Mouse (Mus musculus): ENCODE measurements at regions not wholly inside any gene's neighbourhood (a gene's known extent, or its start where the extent isn't known, plus 50 kb on each side); places are given as distances from the start of the nearest gene placed in this dataset.
A peak's percentile ranks its signal among the peaks of the same experiment; 100 is the strongest.
"Not testable (repeated sequence)": the region's sequence is repeated elsewhere in the genome, so short reads cannot be mapped to it uniquely, and the experiment has no call there.

DNA sequence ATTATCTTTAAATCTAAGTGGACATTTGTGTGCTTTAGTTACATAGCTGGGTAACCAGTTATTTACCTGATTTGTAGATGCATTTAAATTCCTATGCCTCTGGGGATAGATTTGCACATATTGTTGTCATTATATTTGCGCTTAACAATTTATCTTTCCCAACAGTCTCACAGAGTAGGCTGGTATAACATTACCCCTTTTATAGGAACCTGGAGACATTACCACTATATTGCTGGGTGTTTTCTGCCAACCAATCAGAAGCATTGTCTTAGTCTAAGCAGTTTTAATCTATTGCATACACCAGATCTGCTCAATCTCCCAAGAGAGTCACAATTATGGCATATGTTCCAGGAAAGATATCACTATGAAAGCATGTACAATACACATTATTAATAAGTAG lies 149.8 kb downstream of the Rbm43 start:
- no peak for DNase-seq (ENCODE audit: extremely low spot score in 1 of 2, low spot score in 2 of 2)
- intact Hi-C loops (cut with DNase I) = no loop called here

DNA sequence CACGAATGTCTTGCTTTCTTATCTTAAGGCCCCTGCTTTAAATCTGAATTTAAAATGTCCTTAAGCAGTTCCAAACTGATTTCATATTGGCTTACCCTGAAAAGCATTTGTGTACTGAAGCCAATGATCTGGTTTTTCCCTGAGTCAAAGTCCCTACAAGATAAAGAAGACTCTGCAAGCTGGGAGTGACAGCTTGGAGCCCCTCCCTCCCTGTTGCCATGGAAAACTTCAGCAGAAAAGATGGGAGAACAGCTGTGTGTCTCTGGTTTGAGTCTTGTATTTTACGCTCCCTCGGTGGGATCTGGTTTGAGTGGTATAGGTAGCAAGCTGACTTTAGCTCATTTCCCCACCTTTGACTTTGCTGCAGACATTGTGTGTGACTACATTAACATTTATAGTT lies 146.1 kb downstream of the Rbm43 start:
- DNase-seq (ENCODE audit: extremely low spot score in 1 of 2, low spot score in 2 of 2) = peak in 1 of 2 experiments; percentile 27
- intact Hi-C loops (cut with DNase I) = no loop called here

DNA sequence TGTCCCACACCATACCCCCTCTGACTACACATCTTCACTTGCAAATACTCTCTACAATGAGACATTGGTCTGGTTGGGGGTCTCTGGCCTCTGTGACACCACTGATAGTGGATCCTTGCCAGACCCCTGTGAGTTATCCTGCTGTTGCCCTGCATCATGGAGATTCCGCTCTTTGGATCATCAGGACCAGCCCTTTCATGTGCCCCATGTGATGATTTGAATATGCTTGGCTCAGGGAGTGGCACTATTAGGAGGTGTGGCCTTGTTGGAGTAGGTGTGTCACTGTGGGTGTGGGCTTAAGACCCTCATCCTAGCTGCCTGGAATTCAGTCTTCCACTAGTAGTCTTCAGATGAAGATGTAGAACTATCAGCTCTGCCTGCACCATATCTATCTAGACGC lies 141.7 kb downstream of the Rbm43 start:
- intact Hi-C loops (cut with DNase I); DNase-seq (ENCODE audit: extremely low spot score in 1 of 2, low spot score in 2 of 2): not testable (repeated sequence)

DNA sequence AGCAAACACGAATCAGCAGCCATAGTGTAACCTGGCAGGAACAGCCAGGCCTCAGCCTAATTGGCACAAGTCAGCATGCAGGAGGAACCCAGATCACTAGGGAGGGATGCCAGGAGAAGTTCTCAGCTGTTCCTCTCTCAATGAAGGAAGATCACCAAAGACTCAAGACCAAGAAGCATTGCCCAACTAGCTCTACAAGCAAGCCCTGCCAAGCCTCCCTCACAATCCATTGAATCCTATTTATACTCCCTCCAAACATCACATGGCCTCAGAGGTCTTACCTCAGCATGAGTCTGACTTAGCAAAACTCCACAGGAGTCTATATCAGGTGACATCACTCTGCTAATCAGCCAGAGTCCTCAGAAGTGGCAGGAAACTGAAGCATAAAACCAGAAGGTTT lies 135.1 kb downstream of the Rbm43 start:
- no peak for DNase-seq (ENCODE audit: extremely low spot score in 1 of 2, low spot score in 2 of 2)
- intact Hi-C loops (cut with DNase I) = no loop called here

DNA sequence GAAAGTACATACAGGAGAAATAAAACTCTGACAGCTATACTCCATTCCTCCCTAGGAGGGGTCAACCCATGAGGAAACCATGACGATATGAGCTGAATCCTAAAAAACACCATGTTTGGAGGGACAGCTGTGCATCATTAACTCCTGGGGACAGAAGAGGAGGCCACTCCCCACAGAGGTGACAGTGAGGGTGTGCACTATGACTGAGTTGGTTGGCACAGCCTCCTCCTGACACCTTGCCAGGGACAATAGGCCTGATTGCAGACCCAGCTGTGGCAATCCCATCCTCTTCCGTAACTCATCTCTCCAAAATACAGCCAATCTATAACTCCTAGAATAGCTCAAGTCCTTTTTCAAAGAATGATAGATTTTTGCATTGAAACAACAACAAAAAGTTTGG lies 112.0 kb downstream of the Rbm43 start:
- no peak for DNase-seq (ENCODE audit: extremely low spot score in 1 of 2, low spot score in 2 of 2)
- intact Hi-C loops (cut with DNase I) = loop anchor here (10.0 kb wide), 1 partner anchor 1518 kb away; no protein-coding TSS in a partner anchor

DNA sequence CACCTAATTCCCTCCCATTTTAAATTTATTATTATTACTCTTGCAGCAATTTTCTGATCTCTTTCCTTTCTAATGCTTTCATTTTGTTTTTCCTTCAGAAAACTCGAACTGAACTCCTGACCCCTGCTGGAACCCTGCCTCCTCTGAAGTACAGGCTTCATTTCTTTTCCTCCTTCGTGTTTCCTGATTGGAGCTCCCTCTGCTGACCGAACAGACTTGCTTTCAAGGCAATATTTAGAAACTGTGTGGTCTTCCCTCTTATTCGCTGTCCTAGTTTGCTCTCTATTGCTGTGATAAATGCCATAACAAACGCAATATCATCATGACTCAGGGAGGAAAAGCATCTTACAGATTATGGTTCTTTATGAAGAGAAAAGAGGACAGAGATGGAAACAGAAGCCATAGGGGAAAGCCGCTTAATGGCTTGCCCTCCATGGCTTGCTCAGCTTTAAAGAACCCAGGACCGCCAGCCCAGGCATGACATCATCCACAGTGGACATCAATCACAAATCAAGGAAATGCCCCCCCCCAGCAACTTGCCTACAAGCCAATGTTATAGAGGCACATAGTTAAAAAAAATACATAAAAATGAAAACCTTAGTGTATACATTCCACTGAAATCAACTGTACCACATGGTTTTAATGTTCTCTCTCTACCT lies 104.5 kb downstream of the Rbm43 start:
- DNase-seq (ENCODE audit: extremely low spot score in 1 of 2, low spot score in 2 of 2) = peak; percentile 46 to 79
- intact Hi-C loops (cut with DNase I) = loop anchor here (5.0 kb wide), 1 partner anchor 683 kb away; the partner anchor contains the start of gene Rnd3

DNA sequence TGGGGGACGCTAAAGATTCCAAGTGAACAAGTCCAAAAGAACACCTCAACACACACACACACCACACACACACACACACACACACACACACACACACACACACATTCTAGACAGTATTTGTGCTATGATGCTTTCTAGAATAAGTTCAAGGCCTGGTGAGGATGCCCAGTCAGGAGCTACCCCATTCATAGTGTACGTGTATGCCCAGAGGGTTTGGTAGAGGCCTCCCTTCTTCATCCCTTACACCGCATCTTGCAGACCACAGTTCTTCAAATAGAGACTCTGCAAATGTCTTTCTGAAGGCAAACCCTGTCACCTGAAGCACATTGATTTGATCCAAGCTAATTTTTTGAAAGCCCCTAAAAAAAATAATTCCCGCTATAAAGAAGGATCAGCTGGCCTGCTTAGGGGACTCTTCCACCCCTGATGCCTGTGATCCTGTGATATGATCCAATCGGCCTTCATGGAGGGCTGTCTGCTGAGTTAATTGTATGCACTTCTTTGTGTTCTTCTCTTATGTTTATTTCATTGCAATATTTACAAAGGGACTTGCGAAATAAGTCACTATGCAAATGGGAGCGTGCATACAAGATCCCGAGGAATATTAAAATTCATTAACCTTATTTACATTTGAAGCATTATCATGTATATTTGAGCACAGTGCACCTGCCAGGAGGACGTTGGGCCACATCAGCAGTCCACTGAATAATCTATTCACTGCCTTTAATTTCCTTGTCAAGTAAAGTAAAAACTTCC lies 103.8 kb downstream of the Rbm43 start:
- intact Hi-C loops (cut with DNase I) = loop anchor here (5.0 kb wide), 1 partner anchor 684 kb away; the partner anchor contains the start of gene Rnd3
- no peak for DNase-seq (ENCODE audit: extremely low spot score in 1 of 2, low spot score in 2 of 2)

DNA sequence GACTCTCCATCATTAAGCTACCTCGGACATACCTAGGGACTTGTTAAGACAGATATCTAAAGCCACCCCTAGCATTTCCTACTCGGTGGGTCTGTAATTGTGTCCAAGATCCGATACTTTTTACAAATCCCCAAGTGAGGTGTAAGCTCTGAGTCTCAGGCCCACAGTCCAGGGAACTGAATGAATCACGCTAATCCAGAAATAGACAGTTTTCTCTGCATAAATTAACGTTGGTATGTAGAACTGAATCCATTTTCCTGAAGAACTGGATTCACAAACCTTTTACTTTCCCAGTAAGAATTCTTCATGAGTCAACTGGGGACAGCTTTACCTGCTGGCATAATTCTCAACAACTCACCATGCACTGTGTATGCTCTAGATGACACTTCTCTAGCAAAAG lies 97.1 kb downstream of the Rbm43 start:
- intact Hi-C loops (cut with DNase I) = no loop called here
- no peak for DNase-seq (ENCODE audit: extremely low spot score in 1 of 2, low spot score in 2 of 2)

DNA sequence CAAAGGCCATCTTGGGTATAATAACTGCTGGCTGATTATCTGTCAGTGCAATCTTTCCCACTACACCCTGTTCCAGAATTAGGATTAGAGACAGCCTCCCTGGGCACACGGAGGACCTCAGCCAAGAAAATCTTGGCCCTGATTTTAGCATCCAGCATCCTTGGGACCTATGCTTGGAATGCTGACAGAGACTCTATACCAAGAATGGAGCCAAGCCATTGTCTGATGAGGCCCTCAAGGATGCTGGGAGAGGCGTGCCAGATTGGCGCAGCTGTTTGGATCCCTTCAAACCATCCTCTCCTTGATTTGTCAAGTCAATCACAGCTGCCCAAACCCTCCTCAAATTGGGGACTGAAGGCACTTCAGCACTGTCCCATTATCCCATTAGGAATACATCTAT lies 94.2 kb downstream of the Rbm43 start:
- no peak for DNase-seq (ENCODE audit: extremely low spot score in 1 of 2, low spot score in 2 of 2)
- intact Hi-C loops (cut with DNase I) = no loop called here

DNA sequence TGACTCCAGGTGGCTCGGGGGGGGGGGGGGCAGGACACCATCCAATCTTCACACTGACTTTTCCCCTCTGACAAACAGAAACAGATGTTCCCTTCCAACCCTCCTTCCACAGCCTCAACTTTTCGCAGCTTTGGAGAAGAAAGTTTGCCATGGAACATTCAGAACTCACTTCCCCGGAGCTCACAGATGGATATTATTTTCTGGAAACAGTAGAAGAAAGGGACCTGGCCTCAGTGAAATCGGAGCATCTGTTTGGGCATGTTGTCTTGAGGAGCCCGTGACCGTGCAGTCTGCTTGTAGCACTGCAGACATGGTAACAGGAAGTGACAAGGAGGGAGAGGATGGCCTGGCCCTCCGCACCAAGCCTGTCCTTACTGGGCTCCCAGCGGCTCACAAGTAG lies 90.1 kb downstream of the Rbm43 start:
- no peak for DNase-seq (ENCODE audit: extremely low spot score in 1 of 2, low spot score in 2 of 2)
- intact Hi-C loops (cut with DNase I) = no loop called here

DNA sequence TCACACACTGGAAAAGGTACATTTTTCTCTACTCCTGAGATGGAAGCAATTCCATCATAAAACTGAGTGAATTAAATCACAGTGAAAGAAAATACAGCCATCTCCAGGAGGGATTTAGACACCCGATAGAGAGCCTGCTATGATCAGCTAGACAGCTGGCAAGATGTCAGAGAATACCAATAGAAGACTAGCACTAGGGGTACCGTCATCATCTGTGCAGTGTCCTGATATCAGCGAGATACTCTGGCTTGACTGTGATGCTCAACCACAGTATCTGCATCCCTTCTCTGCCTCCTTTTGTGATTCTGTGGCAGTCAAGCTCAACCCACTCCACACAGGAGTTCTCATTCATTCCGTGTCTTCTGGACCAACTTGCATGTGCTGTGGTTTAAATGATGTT lies 87.4 kb downstream of the Rbm43 start:
- no peak for DNase-seq (ENCODE audit: extremely low spot score in 1 of 2, low spot score in 2 of 2)
- intact Hi-C loops (cut with DNase I) = no loop called here

DNA sequence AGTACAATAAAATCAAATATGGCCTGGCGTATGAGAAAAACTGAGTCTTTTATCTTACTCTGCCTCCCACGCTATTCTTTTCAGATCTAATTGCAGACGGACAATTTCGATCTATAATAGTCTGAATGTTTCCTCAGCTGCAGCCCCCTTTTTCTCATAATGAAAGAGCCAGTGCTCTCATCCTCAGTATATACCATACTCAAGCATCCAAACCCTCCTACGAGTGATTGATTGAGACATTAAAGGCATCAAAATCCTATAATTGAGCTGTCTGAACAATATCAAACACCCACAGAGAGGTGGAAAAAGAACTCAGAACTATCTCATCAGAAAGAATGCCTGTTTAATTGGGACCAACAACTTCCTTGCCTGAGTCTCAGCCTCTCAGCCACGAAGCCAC lies 87.0 kb downstream of the Rbm43 start:
- no peak for DNase-seq (ENCODE audit: extremely low spot score in 1 of 2, low spot score in 2 of 2)
- intact Hi-C loops (cut with DNase I) = no loop called here

DNA sequence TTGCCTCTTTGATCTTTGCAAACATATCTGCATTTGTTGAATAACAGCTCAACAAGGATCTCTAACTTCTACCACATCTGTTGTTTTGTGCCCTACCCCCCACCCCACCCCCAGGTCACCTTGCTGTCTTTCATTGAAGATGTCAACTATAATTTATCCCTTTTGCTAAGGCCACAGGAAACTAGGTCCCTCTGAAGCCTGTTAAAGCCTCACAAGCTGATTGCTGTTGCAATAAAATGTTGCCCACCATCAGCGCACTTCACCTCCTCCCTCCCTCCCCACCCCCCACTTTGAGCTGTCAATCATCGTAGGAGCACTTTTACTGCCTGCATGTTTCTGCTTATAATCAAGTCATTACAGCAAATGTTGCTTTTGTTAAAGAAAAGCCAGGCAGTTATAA lies 86.5 kb downstream of the Rbm43 start:
- no peak for DNase-seq (ENCODE audit: extremely low spot score in 1 of 2, low spot score in 2 of 2)
- intact Hi-C loops (cut with DNase I) = no loop called here

DNA sequence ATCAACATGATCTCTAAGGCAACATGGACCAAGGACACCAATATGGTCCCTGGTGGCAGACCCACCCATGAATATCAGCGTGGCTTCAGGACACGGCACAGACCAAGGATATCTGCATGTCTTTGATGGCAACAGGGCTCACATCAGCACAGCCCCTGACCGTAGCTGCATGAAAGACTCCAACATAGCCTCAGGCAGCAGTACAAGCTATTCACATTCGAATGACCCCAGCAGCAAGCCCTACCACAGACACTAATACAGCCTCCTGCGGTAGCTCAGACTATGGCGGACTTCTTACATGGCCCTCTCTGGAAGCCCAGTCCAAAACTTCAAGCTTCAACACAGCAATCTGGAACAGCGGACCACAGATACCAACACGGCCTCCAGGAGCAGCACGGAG lies 84.4 kb downstream of the Rbm43 start:
- no peak for DNase-seq (ENCODE audit: extremely low spot score in 1 of 2, low spot score in 2 of 2)
- intact Hi-C loops (cut with DNase I) = no loop called here

DNA sequence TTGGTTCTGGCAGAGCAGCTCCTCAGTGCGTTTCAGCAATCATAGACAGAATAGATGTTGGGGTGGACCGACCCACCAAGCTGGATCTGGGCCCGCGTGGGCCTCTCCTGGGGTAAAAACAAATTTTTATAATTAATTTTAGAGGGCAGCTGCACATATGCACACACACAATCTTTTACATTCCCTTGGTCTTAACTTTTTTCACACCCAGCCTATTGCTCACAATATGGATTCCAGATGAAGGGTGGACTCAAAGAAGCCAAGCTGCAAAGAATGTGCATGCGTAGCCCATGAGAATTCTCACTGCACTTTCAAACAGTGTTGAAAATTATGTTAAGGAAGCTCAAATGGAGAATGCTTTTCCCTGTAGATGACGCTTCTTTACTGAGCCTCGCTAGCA lies 83.3 kb downstream of the Rbm43 start:
- no peak for DNase-seq (ENCODE audit: extremely low spot score in 1 of 2, low spot score in 2 of 2)
- intact Hi-C loops (cut with DNase I) = no loop called here

DNA sequence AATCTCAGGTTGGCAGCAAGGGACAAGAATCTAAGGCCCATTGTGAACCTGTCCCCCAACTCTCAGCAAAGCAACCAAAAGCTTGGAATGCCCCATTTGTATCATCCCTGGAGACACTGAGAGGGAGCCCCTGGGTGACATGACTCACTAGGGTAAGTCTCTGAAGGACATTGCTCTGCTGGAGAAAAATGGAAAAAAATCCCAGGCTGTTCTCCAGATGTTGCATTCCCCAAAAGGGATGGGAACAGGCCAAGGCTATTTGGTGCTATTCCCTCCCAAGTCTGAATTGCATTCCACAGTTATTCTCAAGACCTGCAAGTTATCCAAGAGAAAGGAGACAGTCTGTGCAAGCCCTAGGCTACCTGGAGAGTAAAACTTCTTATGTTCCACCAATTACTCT lies 77.7 kb downstream of the Rbm43 start:
- intact Hi-C loops (cut with DNase I) = no loop called here
- DNase-seq (ENCODE audit: extremely low spot score in 1 of 2, low spot score in 2 of 2) = no peak

DNA sequence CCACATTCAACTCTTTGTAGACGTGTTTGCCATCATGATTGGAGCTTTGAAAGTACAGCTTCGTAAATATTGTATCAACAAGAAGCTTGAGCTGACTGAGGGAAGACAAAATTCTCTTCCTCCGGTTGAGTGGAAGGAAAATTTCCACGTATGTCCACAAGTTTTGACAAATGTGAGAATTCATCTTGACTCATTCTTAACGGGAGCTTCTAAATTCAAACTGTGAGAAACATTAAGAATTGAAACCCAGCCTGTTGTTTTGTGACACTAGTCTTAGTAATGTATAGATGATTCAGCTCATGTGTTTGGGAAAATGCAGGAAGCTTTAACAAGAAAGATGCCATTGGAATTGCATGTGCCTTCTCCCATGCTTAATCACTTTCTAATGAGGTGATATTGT lies 68.9 kb downstream of the Rbm43 start:
- intact Hi-C loops (cut with DNase I) = no loop called here
- DNase-seq (ENCODE audit: extremely low spot score in 1 of 2, low spot score in 2 of 2) = no peak

DNA sequence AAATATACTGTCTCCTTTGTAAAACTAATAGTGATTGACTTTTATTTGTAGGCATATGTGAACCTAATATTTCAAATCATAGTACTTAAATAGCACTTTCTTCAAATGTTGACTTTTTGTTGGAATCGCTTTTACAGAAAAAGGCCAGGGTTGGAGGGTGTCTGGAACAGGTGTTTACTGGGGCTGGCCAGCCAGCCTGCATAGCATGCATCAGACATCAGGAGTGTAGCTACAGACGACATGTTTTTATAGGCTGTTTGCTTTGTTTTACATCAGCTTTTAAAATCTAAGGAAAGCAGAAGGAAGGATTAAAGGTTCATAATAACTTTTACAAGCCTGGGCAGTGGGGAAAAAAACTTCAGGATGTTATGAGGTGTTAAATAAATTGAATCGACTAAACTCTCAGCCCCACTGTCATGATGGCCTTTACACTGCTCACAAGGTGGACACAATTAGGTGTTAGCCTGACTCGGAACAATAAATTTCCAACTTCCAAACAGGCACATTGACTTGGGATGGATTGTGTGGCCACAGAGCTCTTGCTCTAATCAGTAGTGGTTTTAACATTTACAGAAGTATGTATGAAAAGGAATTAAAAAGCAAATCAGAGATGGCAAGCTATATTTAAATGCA lies 66.0 kb downstream of the Rbm43 start:
- intact Hi-C loops (cut with DNase I) = no loop called here
- DNase-seq (ENCODE audit: extremely low spot score in 1 of 2, low spot score in 2 of 2) = no peak

DNA sequence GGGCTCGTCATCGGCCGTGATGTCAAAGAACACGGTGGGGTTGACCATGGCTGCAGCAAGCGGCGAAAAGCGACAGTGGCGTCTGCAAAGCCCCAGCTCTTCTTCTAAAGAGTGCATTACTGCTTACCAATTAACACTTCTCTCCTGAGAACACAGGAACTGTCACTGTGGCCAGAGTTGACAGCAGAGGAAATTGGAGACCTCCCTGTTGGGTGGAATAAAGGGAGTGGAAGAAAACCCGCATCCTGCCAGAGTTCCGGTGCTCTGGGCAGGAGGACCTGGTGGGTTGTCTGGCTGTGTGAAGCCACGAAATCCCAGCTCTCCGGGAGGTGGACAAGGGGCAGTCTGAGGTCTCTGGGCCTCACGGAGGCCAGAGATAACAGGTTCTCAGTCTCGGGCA lies 63.4 kb downstream of the Rbm43 start:
- DNase-seq (ENCODE audit: extremely low spot score in 1 of 2, low spot score in 2 of 2) = no peak
- intact Hi-C loops (cut with DNase I) = no loop called here
